Mouse (Mus musculus) myocyte (in vitro differentiated cells): ENCODE data around the gene Cbl. TPM values are rescaled to one million over a fixed set of nuclear protein-coding genes. Genes with fewer than 3 reads are reported as not detected.
A peak's percentile ranks its signal among the peaks of the same experiment; 100 is the strongest.

ENCODE experiments used
- H3K27me3 ChIP-seq: one replicate; pipeline ENCODE4 v1.6.1; 2011; ENCODE audit not compliant: control insufficient read depth, insufficient read depth, insufficient read length
- H3K36me3 ChIP-seq: one replicate; pipeline ENCODE4 v1.6.1; 2011; ENCODE audit not compliant: control insufficient read depth, insufficient read depth
- H3K4me2 ChIP-seq: one replicate; pipeline ENCODE4 v1.6.1; 2011; ENCODE audit warnings: low read depth, control low read depth
- H3K4me3 ChIP-seq: one replicate; pipeline ENCODE4 v1.5.1; 2011; ENCODE audit warnings: mild to moderate bottlenecking, control low read depth, moderate library complexity
- H3K79me2 ChIP-seq: one replicate; pipeline ENCODE4 v1.6.1; 2011; ENCODE audit not compliant: control insufficient read depth, insufficient read depth
- H3ac ChIP-seq: one replicate; pipeline ENCODE4 v1.6.1; 2011; ENCODE audit not compliant: control insufficient read depth, insufficient read length
- CEBPB ChIP-seq: IDR thresholded peaks from 2 replicates; pipeline ENCODE4 v1.6.1; 2011; ENCODE audit warnings: mild to moderate bottlenecking, moderate library complexity; ENCODE audit not compliant: poor library complexity, insufficient read depth, severe bottlenecking
- E2F4 ChIP-seq: IDR thresholded peaks from one replicate; pipeline ENCODE4 v1.6.1; 2011; ENCODE audit warnings: mild to moderate bottlenecking, control low read depth, moderate library complexity; ENCODE audit not compliant: insufficient read depth
- MAX ChIP-seq: IDR thresholded peaks from one replicate; pipeline ENCODE4 v1.6.1; 2011; ENCODE audit warnings: low read depth, mild to moderate bottlenecking, control low read depth
- MYOD1 ChIP-seq, 3 experiments: IDR thresholded peaks; one replicate each; pipeline ENCODE4 v1.6.1; 2011; ENCODE audit warnings: control low read depth in 2 of 3, low read depth in 2 of 3, mild to moderate bottlenecking in 2 of 3, moderate library complexity in 1 of 3; ENCODE audit not compliant: insufficient read length in 2 of 3, control insufficient read depth in 1 of 3
- MYOG ChIP-seq, 3 experiments: IDR thresholded peaks; one replicate each; pipeline ENCODE4 v1.6.1; 2011; ENCODE audit warnings: control low read depth in 2 of 3, low read depth in 2 of 3, mild to moderate bottlenecking in 2 of 3; ENCODE audit not compliant: insufficient read length in 2 of 3, control insufficient read depth in 1 of 3, insufficient read depth in 1 of 3
- POLR2A ChIP-seq: IDR thresholded peaks from one replicate; pipeline ENCODE4 v1.6.1; 2011; ENCODE audit warnings: low read depth, mild to moderate bottlenecking, control low read depth, moderate library complexity; ENCODE audit not compliant: insufficient read length
- POLR2AphosphoS2 ChIP-seq: IDR thresholded peaks from one replicate; pipeline ENCODE4 v1.6.1; 2011; ENCODE audit warnings: low read depth, control low read depth; ENCODE audit not compliant: insufficient read length
- REST ChIP-seq: IDR thresholded peaks from one replicate; pipeline ENCODE4 v1.6.1; 2011; ENCODE audit warnings: mild to moderate bottlenecking, control low read depth, moderate library complexity; ENCODE audit not compliant: insufficient read depth, insufficient read length
- SRF ChIP-seq: IDR thresholded peaks from one replicate; pipeline ENCODE4 v1.6.1; 2011; ENCODE audit warnings: low read depth; ENCODE audit not compliant: control insufficient read depth, insufficient read length
- TCF12 ChIP-seq: IDR thresholded peaks from one replicate; pipeline ENCODE4 v1.6.1; 2011; ENCODE audit warnings: mild to moderate bottlenecking, control low read depth; ENCODE audit not compliant: poor library complexity, insufficient read depth, severe bottlenecking
- TCF3 ChIP-seq: IDR thresholded peaks from one replicate; pipeline ENCODE4 v1.6.1; 2011; ENCODE audit warnings: low read depth, control low read depth; ENCODE audit not compliant: insufficient read length
- USF1 ChIP-seq: IDR thresholded peaks from one replicate; pipeline ENCODE4 v1.6.1; 2011; ENCODE audit warnings: low read depth, mild to moderate bottlenecking, control low read depth, moderate library complexity
- polyA plus RNA-seq: library from polyadenylated mRNA; unstranded; fragments of >200 nt; fragmentation: generic; extraction: Trizol; gene quantifications from one replicate; pipeline ENCODE4 v1.2.1, GENCODE M21; 2012; ENCODE audit warnings: missing spikeins

Cbl gene
- polyA plus RNA-seq, 1 experiment: 4.5 TPM

GRCm38 (mm10) chr9:44236601-44237000, 2.8 kb upstream of the Cbl start:
- no peak overlapping the region for H3K4me3 ChIP-seq
- H3K27me3 ChIP-seq: no peaks in the 10 kb centered on the region
- no peak overlapping the region for H3K4me2 ChIP-seq
- H3ac ChIP-seq: no peak overlapping the region
- H3K36me3 ChIP-seq: no peaks in the 10 kb centered on the region
- TF ChIP-seq MAX (no peak), POLR2AphosphoS2 (no peak), MYOG (IDR thresholded peaks at IDR 0.05; ENCODE audit: control insufficient read depth in 1 of 3, insufficient read depth in 1 of 3, insufficient read length in 2 of 3, low read depth in 2 of 3) (no peak), POLR2A (no peak), TCF3 (no peak), E2F4 (no peak), TCF12 (no peak), REST (no peak), MYOD1 (IDR thresholded peaks at IDR 0.05; ENCODE audit: control insufficient read depth in 1 of 3, insufficient read length in 2 of 3, low read depth in 2 of 3) (no peak), CEBPB (no peak), SRF (no peak), USF1 (no peak)
- peaks cover 17% of the 10 kb centered on the region for H3K79me2 ChIP-seq

DNA sequence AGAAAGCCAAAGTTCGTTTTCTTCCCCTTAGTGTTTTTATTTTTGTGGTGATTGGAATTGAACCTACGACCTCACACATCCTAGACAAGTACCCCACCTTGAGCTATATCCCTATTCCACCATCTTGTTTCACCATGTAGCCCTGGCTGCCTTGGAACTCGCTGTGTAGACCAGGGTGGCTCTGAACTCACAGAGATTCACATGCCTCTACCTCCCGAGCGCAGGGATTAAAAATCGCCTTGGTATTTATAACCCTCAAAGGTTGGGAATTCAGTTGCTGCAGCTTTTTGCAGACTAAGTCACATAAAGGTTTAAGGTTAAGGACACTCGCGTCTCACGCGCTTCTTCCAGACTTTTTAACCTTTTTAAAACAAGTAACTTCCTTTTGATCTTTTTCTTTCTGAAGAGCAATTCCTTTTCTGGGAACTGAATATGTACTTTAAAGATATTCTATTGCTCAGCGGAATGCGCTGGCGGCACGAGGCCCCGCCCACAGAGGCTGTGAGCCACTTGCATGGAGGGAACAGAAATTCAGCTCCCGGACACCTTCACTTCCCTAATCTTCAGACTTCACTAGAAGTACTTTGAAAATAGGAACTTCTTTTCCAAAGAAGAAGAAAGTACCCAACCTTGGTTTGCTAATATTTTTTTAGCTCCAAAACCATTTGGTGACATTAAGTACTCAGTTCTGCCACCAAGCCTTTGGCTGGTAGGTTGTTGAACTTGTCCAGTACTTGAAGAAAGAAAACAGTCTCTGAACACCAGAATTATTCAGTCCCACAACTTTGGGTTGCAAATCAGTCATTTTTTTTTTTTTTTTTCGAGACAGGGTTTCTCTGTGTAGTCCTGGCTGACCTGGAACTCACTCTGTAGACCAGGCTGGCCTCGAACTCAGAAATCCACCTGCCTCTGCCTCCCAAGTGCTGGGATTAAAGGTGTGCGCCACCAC, 904 bp upstream of the Cbl start:
- no peak for TF ChIP-seq E2F4
- no peak for TF ChIP-seq POLR2A
- Histone ChIP-seq H3K79me2 (peaks cover 32% of the 10 kb centered on the region), H3K4me2 (peak overlapping the region; percentile 61), H3K4me3 (peak overlapping the region; percentile 67), H3K27me3 (no peaks in the 10 kb centered on the region), H3K36me3 (no peaks in the 10 kb centered on the region), H3ac (no peak overlapping the region)

DNA sequence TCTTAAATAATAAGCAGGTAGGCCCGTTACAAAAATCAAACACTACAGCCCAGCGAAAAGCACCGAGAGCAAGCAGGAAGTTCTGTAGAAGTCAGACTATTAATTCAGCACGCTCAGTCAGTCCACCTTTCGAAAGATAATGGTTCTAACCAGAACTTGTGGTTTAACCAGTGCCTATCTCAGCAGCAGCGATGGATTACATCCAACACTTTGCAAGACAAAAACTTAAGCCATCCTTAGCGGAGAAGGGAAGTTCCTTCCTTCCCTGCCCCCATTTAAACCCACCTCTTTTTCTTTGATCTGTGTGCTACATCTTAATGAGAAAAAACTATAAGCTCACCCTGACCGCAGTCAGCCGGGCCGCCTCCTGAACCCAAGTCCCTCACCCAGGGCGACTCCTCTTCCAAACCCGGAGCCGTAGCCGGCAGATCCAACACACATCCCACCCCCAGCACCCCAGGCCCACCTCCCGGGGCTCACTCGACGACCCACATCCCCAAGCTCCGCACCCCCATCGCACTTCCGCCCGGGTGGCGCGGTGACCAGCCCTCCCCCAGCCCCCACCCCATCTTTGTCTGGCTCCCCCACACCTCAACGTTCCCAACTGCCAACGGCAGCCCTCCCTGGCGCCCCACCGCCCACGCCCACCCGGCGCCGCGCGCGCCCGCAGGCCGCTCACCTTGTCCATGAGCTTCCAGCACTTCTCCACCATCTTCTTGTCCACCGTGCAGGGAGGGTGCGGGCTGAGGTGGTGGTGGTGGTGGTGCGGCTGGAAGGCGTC, 638 bp downstream of the Cbl start:
- H3ac ChIP-seq: peak overlapping the region; percentile 58

DNA sequence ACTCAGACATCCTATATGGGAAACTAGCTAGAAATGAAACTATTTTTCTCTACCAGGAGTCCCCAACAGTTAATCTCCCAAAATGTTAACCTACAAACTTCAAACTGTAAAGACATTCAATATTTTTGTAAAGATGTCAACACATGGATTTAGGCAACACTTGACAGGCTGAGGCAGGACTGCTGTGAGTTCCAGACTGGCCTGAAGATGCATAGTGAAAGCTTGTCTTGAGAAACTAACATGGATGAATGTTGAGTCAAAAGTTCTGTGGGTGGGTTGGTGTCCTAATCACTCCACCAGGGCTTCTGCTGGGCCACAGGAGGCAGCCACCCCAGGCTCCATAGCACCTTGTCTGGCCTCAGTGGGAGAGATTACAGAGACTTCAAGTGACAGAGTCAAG, 2.2 kb downstream of the Cbl start:
- TF ChIP-seq E2F4 (no peak), REST (no peak), POLR2A (no peak), POLR2AphosphoS2 (no peak), TCF3 (no peak), MYOD1 (IDR thresholded peaks at IDR 0.05; ENCODE audit: control insufficient read depth in 1 of 3, insufficient read length in 2 of 3, low read depth in 2 of 3) (no peak), MAX (no peak), MYOG (IDR thresholded peaks at IDR 0.05; ENCODE audit: control insufficient read depth in 1 of 3, insufficient read depth in 1 of 3, insufficient read length in 2 of 3, low read depth in 2 of 3) (no peak)
- Histone ChIP-seq H3K27me3 (no peaks in the 10 kb centered on the region), H3K4me2 (no peak overlapping the region), H3K79me2 (peaks cover 63% of the 10 kb centered on the region), H3K36me3 (no peaks in the 10 kb centered on the region), H3K4me3 (no peak overlapping the region), H3ac (no peak overlapping the region)

More for the DNA sequence above, 638 bp downstream of the Cbl start:
- H3K4me3 ChIP-seq: peak overlapping the region; percentile 67
- H3K36me3 ChIP-seq: no peaks in the 10 kb centered on the region
- no peak for TF ChIP-seq CEBPB
- no peak for TF ChIP-seq MAX
- no peak for TF ChIP-seq USF1
- TF ChIP-seq TCF12: no peak
- no peak for TF ChIP-seq POLR2A
- TF ChIP-seq SRF: no peak
- no peak for TF ChIP-seq MYOD1 (IDR thresholded peaks at IDR 0.05; ENCODE audit: control insufficient read depth in 1 of 3, insufficient read length in 2 of 3, low read depth in 2 of 3)
- TF ChIP-seq MYOG (IDR thresholded peaks at IDR 0.05; ENCODE audit: control insufficient read depth in 1 of 3, insufficient read depth in 1 of 3, insufficient read length in 2 of 3, low read depth in 2 of 3): no peak
- TF ChIP-seq TCF3: no peak
- no peak for TF ChIP-seq REST
- no peak for TF ChIP-seq E2F4
- no peak for TF ChIP-seq POLR2AphosphoS2
- H3K27me3 ChIP-seq: no peaks in the 10 kb centered on the region
- H3K4me2 ChIP-seq: peak overlapping the region; percentile 79
- peaks cover 47% of the 10 kb centered on the region for H3K79me2 ChIP-seq
